Mouse (Mus musculus) MEL-GATA-1-ER (cell line): ENCODE measurements at regions not wholly inside any gene's neighbourhood (a gene's known extent, or its start where the extent isn't known, plus 50 kb on each side); places are given as distances from the start of the nearest gene placed in this dataset.

Experiments
- DNase-seq: peaks from one replicate; pipeline ENCODE4 v3.0.0-alpha.2; 2012; ENCODE audit warnings: low read depth; ENCODE audit errors: extremely low read depth

DNA sequence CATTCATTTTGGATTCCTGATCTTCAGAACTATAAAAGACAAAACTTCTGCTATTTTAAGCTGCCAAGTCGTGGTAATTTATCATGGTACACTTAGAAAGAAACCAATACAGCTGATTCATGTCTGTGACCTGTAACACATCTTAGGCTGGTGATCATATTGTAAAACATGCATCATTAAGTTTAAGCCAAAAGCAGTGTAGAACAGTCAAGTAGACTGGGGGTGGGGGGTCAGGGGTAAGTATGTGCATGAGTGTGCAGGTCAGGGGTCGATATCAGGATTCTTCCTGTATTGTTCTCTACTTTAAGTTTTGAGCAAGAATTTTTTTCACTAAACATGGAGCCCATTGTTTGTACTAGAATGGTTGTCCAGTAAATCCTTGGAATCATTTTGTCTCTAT, 160.7 kb downstream of the Calcrl start:
- no peak for DNase-seq

DNA sequence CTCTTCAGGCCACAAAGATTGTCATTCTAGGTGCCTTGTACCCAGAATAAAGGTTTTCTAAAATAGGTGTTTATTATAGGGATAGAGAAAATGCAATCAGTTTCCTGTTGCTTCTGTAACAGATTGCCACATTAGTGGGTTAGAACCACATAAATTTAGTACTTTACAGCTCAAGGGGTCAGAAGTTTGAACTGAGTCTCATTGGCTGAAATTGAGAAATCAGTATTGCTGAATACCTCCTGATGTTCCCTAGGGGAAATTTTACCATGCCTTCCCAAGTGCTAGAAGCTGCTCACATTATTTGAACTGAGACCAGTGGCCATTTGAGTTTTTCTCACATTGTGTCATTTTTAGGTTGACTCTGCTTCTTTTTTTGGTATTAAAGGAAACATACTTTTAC, 160.2 kb downstream of the Calcrl start:
- DNase-seq: no peak

DNA sequence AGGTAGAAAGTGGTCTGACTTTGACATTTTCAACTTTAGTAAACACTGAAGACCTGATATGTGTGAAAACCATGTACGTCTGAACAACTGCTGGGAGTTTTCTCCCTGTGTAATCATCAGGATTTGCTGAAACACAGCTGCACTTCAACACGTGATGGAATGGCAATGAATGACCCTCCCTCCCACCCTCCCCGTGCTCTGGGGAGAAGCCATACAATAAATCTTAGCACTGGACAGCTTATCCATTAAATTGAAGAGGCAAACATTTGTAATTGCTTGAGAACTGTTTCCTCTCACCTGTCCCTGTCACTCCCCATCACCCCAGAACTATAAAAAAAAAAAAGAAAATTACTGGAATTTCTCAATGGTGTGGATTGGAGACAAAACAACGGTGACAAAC, 159.1 kb downstream of the Calcrl start:
- DNase-seq: no peak

DNA sequence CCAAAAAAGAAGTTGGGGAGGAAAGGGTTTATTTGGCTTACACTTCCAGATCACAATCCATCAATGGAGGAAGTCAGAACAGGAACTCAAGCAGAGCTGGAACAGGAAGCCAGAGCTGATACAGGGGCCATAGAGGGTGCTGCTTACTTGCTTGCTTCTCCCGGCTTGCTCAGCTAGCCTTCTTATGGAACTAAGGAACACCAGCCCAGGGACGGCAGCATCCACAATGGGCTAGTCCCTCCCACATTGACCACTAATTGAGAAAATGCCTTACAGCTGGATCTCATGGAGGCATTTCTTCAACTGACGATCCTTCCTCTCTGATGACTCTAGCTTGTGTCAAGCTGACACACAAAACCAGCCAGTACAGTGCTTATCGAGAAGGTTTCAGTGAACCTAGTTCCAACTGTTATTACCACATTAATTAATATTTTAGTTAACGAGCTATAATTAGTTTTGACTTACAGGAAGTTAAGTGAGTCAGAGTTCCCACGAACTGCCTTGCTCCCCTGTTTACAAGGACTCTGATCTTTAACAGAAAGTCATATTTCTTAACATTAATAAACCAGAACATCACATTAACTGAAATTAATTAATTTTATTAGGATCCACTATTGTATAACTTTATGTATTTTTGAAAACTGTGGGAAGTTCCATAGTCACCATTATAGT, 158.2 kb downstream of the Calcrl start:
- DNase-seq: peak; percentile 14

DNA sequence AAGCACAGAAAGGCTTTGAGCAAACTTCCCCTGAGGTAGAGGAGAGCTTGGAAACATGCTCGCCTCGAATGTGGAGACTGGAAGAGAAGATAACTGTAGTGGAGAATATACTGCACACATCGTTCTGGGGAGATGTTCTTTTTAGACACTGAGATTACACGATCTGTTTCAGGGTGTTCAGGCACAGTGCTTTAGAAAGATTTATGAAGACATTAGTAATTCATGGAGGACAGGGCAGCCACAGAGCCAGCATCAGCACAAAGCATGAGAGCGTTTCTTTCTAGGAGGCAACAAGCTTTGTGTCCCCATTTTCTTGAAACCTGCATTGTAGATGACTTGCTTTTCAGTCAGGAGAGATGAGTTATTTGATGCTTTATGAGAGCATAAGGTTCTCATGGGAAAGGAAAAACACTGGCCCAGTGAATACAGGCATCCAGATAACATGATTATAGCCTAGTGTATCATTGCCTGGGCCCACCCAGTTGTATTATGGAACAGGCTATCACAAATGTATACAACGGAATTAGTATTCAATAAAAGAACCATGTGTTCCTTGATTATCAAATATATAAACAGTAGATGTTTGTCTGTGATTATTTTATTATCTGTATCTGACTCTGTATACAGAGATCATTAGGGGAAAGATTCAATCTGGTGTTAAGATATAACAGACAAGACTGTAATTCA, 151.0 kb downstream of the Calcrl start:
- no peak for DNase-seq

DNA sequence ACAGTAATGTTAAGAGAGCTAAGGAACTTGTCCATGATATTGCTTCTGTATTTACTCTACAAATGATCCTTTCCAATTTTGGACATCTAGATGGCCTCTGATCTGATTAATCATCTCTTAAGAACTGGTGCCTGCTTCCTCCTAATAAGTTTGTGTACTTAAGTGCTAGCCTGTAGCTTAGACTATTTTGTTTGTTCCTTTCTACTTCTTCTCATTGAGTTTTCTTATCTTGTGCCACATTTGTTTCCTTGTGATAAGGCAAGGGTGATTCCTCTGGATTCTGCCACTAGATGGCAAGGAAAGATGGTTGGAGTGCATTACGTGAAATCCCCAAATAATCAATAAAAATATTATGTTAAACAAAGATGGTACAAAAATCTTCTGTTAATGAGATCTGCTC, 148.0 kb downstream of the Calcrl start:
- DNase-seq: no peak
